Mouse (Mus musculus) spleen, adult 2 months (tissue): ENCODE data around the gene Hspg2.
"Not testable (repeated sequence)": the region's sequence is repeated elsewhere in the genome, so short reads cannot be mapped to it uniquely, and the experiment has no call there.

Experiments
- CTCF ChIP-seq: fragments of 200-500 bp; IDR thresholded peaks from 2 replicates; pipeline ENCODE4 v1.5.1; 2011; ENCODE audit warnings: mild to moderate bottlenecking, inconsistent platforms; ENCODE audit not compliant: insufficient read depth, insufficient read length, insufficient replicate concordance; ENCODE audit errors: extremely low read depth
- POLR2A ChIP-seq: fragments of 200-500 bp; IDR thresholded peaks from 2 replicates; pipeline ENCODE4 v1.6.1; 2011; ENCODE audit warnings: low read depth, low read length, inconsistent platforms

DNA sequence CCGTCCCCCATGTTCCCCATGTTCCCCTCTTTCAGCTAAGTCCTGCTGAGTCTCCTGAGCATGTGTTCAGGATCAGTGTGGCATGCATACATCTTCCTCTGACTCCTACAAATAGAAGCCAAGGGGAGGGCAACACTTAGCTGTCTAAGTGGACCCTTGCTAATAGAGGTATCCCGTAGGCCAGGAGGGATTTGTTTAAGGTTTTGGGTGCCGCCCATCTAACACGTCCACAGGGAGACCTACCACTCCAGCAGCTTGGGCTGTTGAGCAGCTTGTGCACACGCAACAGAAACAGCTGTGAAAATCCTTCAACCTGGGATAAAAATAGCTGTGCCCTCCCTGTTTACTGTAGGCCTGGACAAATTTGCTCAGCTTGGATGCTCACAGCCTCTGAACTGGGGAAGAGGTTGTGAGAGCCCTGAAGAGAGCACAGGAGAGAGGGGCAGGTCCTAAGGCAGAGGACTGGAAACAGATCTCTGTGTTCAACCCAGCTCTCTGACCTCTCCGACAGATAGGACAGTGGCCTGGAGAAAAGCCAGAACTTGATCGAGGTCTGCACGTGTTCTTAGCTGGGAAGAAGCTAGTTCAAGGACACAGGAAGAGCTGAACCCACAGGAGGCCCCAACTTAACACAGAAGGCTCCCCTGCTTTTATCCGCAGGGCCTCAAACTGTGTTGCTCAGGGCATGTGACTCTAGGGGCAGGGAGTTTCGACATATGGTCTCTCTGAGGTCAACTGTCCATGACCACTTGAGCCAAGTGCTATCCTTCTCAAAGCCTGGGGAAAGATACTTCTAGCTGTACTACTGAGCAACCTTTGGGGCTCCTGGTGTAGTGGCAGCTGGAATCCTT is 35.6 kb upstream of the Hspg2 start:
- TF ChIP-seq POLR2A, CTCF: not testable (repeated sequence)
